Mouse (Mus musculus): ENCODE data around the gene Foxc1. TPM values are rescaled to one million over a fixed set of nuclear protein-coding genes. Genes with fewer than 3 reads are reported as not detected.

Gene Foxc1
- polyA plus RNA-seq (2015; fragmentation: Nextera tagmentation; extraction: Ambion mirVana): 5.1 and 6.8 TPM in 2 replicates

- H3K9me3 ChIP-seq: no peaks in the 10 kb centered on the region
- H3K36me3 ChIP-seq: peaks cover 6% of the 10 kb centered on the region; the same call in 1 of the 2 replicates
- peak within 1 kb of the TSS; percentile 99 for H3K27ac ChIP-seq
- ATAC-seq (ENCODE audit: low FRiP score, low read depth): peak; percentile 89
- peaks cover 37% of the 10 kb centered on the region for H3K4me1 ChIP-seq
- H3K9ac ChIP-seq: peak within 1 kb of the TSS; percentile 98
- peaks cover 80% of the 10 kb centered on the region for H3K27me3 ChIP-seq
- peak within 1 kb of the TSS; percentile 82 for H3K4me2 ChIP-seq (replicated peaks)
- WGBS: 0% methylated on average over 35 of the region's 40 CpGs
- H3K4me3 ChIP-seq: peak within 1 kb of the TSS; percentile 78
Observed at GRCm38 (mm10) chr13:31806428-31806832, at the start of gene Foxc1. Foxc1 (plus strand) TSS chr13:31806633.

GRCm38 (mm10) chr13:31760411-31760810 is 46.0 kb upstream of the Foxc1 start:
- ATAC-seq (ENCODE audit: low FRiP score, low read depth): peak; percentile 80
- H3K9me3 ChIP-seq: no peaks in the 10 kb centered on the region
- H3K27me3 ChIP-seq: peaks cover 8% of the 10 kb centered on the region
- peak overlapping the region; percentile 21; the same call in 1 of the 2 replicates for H3K4me2 ChIP-seq (replicated peaks)
- H3K4me3 ChIP-seq: no peak overlapping the region
- no peaks in the 10 kb centered on the region for H3K36me3 ChIP-seq
- H3K4me1 ChIP-seq: peaks cover 18% of the 10 kb centered on the region
- WGBS: 1% methylated on average over 4 of the region's 4 CpGs
- no peak overlapping the region for H3K9ac ChIP-seq
- peak overlapping the region; percentile 62; the same call in 1 of the 2 replicates for H3K27ac ChIP-seq

GRCm38 (mm10) chr13:31761057-31761456 is 45.4 kb upstream of the Foxc1 start:
- ATAC-seq (ENCODE audit: low FRiP score, low read depth): no peak
- H3K36me3 ChIP-seq: no peaks in the 10 kb centered on the region
- H3K9me3 ChIP-seq: no peaks in the 10 kb centered on the region
- no peak overlapping the region for H3K4me3 ChIP-seq
- H3K27me3 ChIP-seq: peaks cover 8% of the 10 kb centered on the region
- 55% methylated on average over 4 of the region's 4 CpGs for WGBS
- peak overlapping the region; percentile 21; the same call in 1 of the 2 replicates for H3K4me2 ChIP-seq (replicated peaks)
- H3K4me1 ChIP-seq: peaks cover 25% of the 10 kb centered on the region
- no peak overlapping the region for H3K9ac ChIP-seq
- peak overlapping the region; percentile 52; the same call in 1 of the 2 replicates for H3K27ac ChIP-seq

GRCm38 (mm10) chr13:31764419-31764818 is 42.0 kb upstream of the Foxc1 start:
- 0 out of 2 replicates have a peak, but pooled peaks cover 3% of the 10 kb centered on the region for H3K27me3 ChIP-seq
- no peak for ATAC-seq (ENCODE audit: low FRiP score, low read depth)
- H3K9me3 ChIP-seq: no peaks in the 10 kb centered on the region
- H3K27ac ChIP-seq: peak overlapping the region; percentile 39; the same call in 1 of the 2 replicates
- H3K4me1 ChIP-seq: peaks cover 25% of the 10 kb centered on the region
- H3K4me2 ChIP-seq (replicated peaks): no peak overlapping the region
- H3K36me3 ChIP-seq: no peaks in the 10 kb centered on the region
- H3K9ac ChIP-seq: no peak overlapping the region
- 86% methylated on average over 3 of the region's 3 CpGs for WGBS
- H3K4me3 ChIP-seq: no peak overlapping the region

- no peak overlapping the region for H3K4me3 ChIP-seq
- no peak overlapping the region for H3K4me2 ChIP-seq (replicated peaks)
- peak overlapping the region; percentile 63; the same call in 1 of the 2 replicates for H3K27ac ChIP-seq
- no peaks in the 10 kb centered on the region for H3K9me3 ChIP-seq
- peaks cover 13% of the 10 kb centered on the region for H3K4me1 ChIP-seq
- H3K36me3 ChIP-seq: no peaks in the 10 kb centered on the region
- 56% methylated on average over 2 of the region's 2 CpGs for WGBS
- peak; percentile 38; the same call in 1 of the 2 replicates for ATAC-seq (ENCODE audit: low FRiP score, low read depth)
- no peak overlapping the region for H3K9ac ChIP-seq
- H3K27me3 ChIP-seq: 0 out of 2 replicates have a peak, but pooled peaks cover 3% of the 10 kb centered on the region
Observed at GRCm38 (mm10) chr13:31765564-31765963, 40.9 kb upstream of the Foxc1 start.

- Histone ChIP-seq H3K4me3 (no peak overlapping the region), H3K9me3 (no peaks in the 10 kb centered on the region), H3K27ac (no peak overlapping the region), H3K9ac (no peak overlapping the region), H3K4me1 (peaks cover 21% of the 10 kb centered on the region), H3K27me3 (no peaks in the 10 kb centered on the region), H3K36me3 (no peaks in the 10 kb centered on the region), H3K4me2 (replicated peaks) (no peak overlapping the region)
- 73% methylated on average over 5 of the region's 5 CpGs for WGBS
- no peak for ATAC-seq (ENCODE audit: low FRiP score, low read depth)
Observed at GRCm38 (mm10) chr13:31772882-31773281, 33.6 kb upstream of the Foxc1 start.

GRCm38 (mm10) chr13:31775762-31776161 is 30.7 kb upstream of the Foxc1 start:
- no peak overlapping the region for H3K4me2 ChIP-seq (replicated peaks)
- H3K36me3 ChIP-seq: no peaks in the 10 kb centered on the region
- 54% methylated on average over 5 of the region's 5 CpGs for WGBS
- no peak overlapping the region for H3K9ac ChIP-seq
- H3K27ac ChIP-seq: peak overlapping the region; percentile 79
- H3K27me3 ChIP-seq: 0 out of 2 replicates have a peak, but pooled peaks cover 2% of the 10 kb centered on the region
- H3K4me1 ChIP-seq: peaks cover 21% of the 10 kb centered on the region
- ATAC-seq (ENCODE audit: low FRiP score, low read depth): peak; percentile 49; the same call in 1 of the 2 replicates
- no peaks in the 10 kb centered on the region for H3K9me3 ChIP-seq
- H3K4me3 ChIP-seq: no peak overlapping the region

- Histone ChIP-seq H3K27me3 (0 out of 2 replicates have a peak, but pooled peaks cover 2% of the 10 kb centered on the region), H3K9me3 (no peaks in the 10 kb centered on the region), H3K27ac (no peak overlapping the region), H3K4me3 (no peak overlapping the region), H3K4me2 (replicated peaks) (no peak overlapping the region), H3K4me1 (peaks cover 21% of the 10 kb centered on the region), H3K9ac (no peak overlapping the region), H3K36me3 (no peaks in the 10 kb centered on the region)
- ATAC-seq (ENCODE audit: low FRiP score, low read depth): no peak
- 61% methylated on average over 17 of the region's 17 CpGs for WGBS
Observed at GRCm38 (mm10) chr13:31779281-31779981, 27.0 kb upstream of the Foxc1 start.

GRCm38 (mm10) chr13:31780299-31780698 is 26.1 kb upstream of the Foxc1 start:
- H3K9me3 ChIP-seq: no peaks in the 10 kb centered on the region
- H3K9ac ChIP-seq: no peak overlapping the region
- WGBS: 84% methylated on average over 3 of the region's 3 CpGs
- ATAC-seq (ENCODE audit: low FRiP score, low read depth): no peak
- H3K4me2 ChIP-seq (replicated peaks): no peak overlapping the region
- no peaks in the 10 kb centered on the region for H3K36me3 ChIP-seq
- 0 out of 2 replicates have a peak, but pooled peaks cover 2% of the 10 kb centered on the region for H3K27me3 ChIP-seq
- peaks cover 21% of the 10 kb centered on the region for H3K4me1 ChIP-seq
- no peak overlapping the region for H3K4me3 ChIP-seq
- no peak overlapping the region for H3K27ac ChIP-seq

GRCm38 (mm10) chr13:31782063-31782462 is 24.4 kb upstream of the Foxc1 start:
- no peak overlapping the region for H3K9ac ChIP-seq
- no peak overlapping the region for H3K27ac ChIP-seq
- H3K27me3 ChIP-seq: 0 out of 2 replicates have a peak, but pooled peaks cover 2% of the 10 kb centered on the region
- peaks cover 9% of the 10 kb centered on the region for H3K4me1 ChIP-seq
- no peak overlapping the region for H3K4me2 ChIP-seq (replicated peaks)
- H3K4me3 ChIP-seq: no peak overlapping the region
- H3K9me3 ChIP-seq: no peaks in the 10 kb centered on the region
- WGBS: 86% methylated on average over 2 of the region's 2 CpGs
- ATAC-seq (ENCODE audit: low FRiP score, low read depth): no peak
- H3K36me3 ChIP-seq: no peaks in the 10 kb centered on the region

- H3K4me1 ChIP-seq: peaks cover 9% of the 10 kb centered on the region
- no peaks in the 10 kb centered on the region for H3K9me3 ChIP-seq
- H3K4me3 ChIP-seq: no peak overlapping the region
- H3K4me2 ChIP-seq (replicated peaks): peak overlapping the region; percentile 16; the same call in 1 of the 2 replicates
- peak overlapping the region; percentile 52; the same call in 1 of the 2 replicates for H3K27ac ChIP-seq
- no peaks in the 10 kb centered on the region for H3K36me3 ChIP-seq
- 59% methylated on average over 7 of the region's 7 CpGs for WGBS
- no peak overlapping the region for H3K9ac ChIP-seq
- ATAC-seq (ENCODE audit: low FRiP score, low read depth): peak; percentile 59
- H3K27me3 ChIP-seq: 0 out of 2 replicates have a peak, but pooled peaks cover 6% of the 10 kb centered on the region
Observed at GRCm38 (mm10) chr13:31784757-31785156, 21.7 kb upstream of the Foxc1 start.

GRCm38 (mm10) chr13:31792480-31793132 is 13.8 kb upstream of the Foxc1 start:
- no peaks in the 10 kb centered on the region for H3K36me3 ChIP-seq
- WGBS: 17% methylated on average over 17 of the region's 17 CpGs
- H3K27me3 ChIP-seq: peaks cover 42% of the 10 kb centered on the region
- ATAC-seq (ENCODE audit: low FRiP score, low read depth): 0 out of 2 replicates have a peak, but pooled peaks have one; percentile 36
- H3K4me2 ChIP-seq (replicated peaks): peak overlapping the region; percentile 45
- no peaks in the 10 kb centered on the region for H3K9me3 ChIP-seq
- H3K27ac ChIP-seq: no peak overlapping the region
- peaks cover 17% of the 10 kb centered on the region; the same call in 1 of the 2 replicates for H3K4me1 ChIP-seq
- no peak overlapping the region for H3K9ac ChIP-seq
- H3K4me3 ChIP-seq: peak overlapping the region; percentile 17
